Mouse (Mus musculus): ENCODE measurements around the gene Snx11. TPM values are rescaled to one million over a fixed set of nuclear protein-coding genes. Genes with fewer than 3 reads are reported as not detected.

Gene Snx11
- total RNA-seq, 1 experiment, result 57.6 TPM

GRCm38 (mm10) chr11:96737673-96738471, 39.5 kb downstream of the Snx11 start:
- Histone ChIP-seq H3K4me3 (ENCODE audit: insufficient read depth in 1 of 2, low read depth in 1 of 2, low read length in 2 of 2, poor library complexity in 1 of 2, severe bottlenecking in 1 of 2) (no peak overlapping the region), H3K9ac (ENCODE audit: insufficient read depth, low read depth, low read length, poor library complexity, severe bottlenecking) (no peak overlapping the region), H3K36me3 (ENCODE audit: control insufficient read depth, insufficient read depth, low read length, poor library complexity, severe bottlenecking) (no peaks in the 10 kb centered on the region), H3K27ac (ENCODE audit: insufficient read depth, low read depth, low read length, poor library complexity, severe bottlenecking) (no peak overlapping the region), H3K9me3 (ENCODE audit: control insufficient read depth, insufficient read depth, low read depth, low read length) (no peaks in the 10 kb centered on the region), H3K4me1 (ENCODE audit: control insufficient read depth in 2 of 2, insufficient read depth in 2 of 2, low read length in 2 of 2, poor library complexity in 1 of 2) (peaks cover 5 to 6% of the 10 kb centered on the region in 2 experiments; a peak in 1 of 4 replicates)
- no peak for DNase-seq (ENCODE audit: low read depth, low spot score)
- in situ Hi-C loops (cut with MboI; ENCODE audit: low sequenced_read_pairs in 2 of 2, unreplicated experiment in 2 of 2), result no loop called here
- TF ChIP-seq ZC3H11A (IDR thresholded peaks at IDR 0.05; ENCODE audit: borderline replicate concordance, low read depth, low read length), result no peak
- no peak for TF ChIP-seq ZNF384 (IDR thresholded peaks at IDR 0.05; ENCODE audit: low read depth, low read length)
- TF ChIP-seq CHD2 (IDR thresholded peaks at IDR 0.05; ENCODE audit: low read depth, low read length), result no peak
- no peak for TF ChIP-seq MAFK (IDR thresholded peaks at IDR 0.05; ENCODE audit: insufficient read depth, low read depth, low read length)
- no peak for TF ChIP-seq HCFC1 (IDR thresholded peaks at IDR 0.05; ENCODE audit: borderline replicate concordance, insufficient read depth, low read length)

- in situ Hi-C loops (cut with MboI; ENCODE audit: low sequenced_read_pairs in 2 of 2, unreplicated experiment in 2 of 2), result no loop called here
- no peak for DNase-seq (ENCODE audit: low read depth, low spot score)
- H3K4me1 ChIP-seq (ENCODE audit: control insufficient read depth in 2 of 2, insufficient read depth in 2 of 2, low read length in 2 of 2, poor library complexity in 1 of 2), result peaks cover 1 to 6% of the 10 kb centered on the region in 2 experiments; a peak in 1 of 4 replicates
- H3K9me3 ChIP-seq (ENCODE audit: control insufficient read depth, insufficient read depth, low read depth, low read length), result no peaks in the 10 kb centered on the region
- TF ChIP-seq ZC3H11A (IDR thresholded peaks at IDR 0.05; ENCODE audit: borderline replicate concordance, low read depth, low read length), result no peak
- H3K36me3 ChIP-seq (ENCODE audit: control insufficient read depth, insufficient read depth, low read length, poor library complexity, severe bottlenecking), result no peaks in the 10 kb centered on the region
- peak overlapping the region; percentile 30 to 56; a peak in 3 of 4 replicates for H3K4me3 ChIP-seq (ENCODE audit: insufficient read depth in 1 of 2, low read depth in 1 of 2, low read length in 2 of 2, poor library complexity in 1 of 2, severe bottlenecking in 1 of 2)
- no peak overlapping the region for H3K9ac ChIP-seq (ENCODE audit: insufficient read depth, low read depth, low read length, poor library complexity, severe bottlenecking)
- H3K27ac ChIP-seq (ENCODE audit: insufficient read depth, low read depth, low read length, poor library complexity, severe bottlenecking), result no peak overlapping the region
Observed at GRCm38 (mm10) chr11:96736361-96736760, 41.0 kb downstream of the Snx11 start.

GRCm38 (mm10) chr11:96735908-96736307, 41.5 kb downstream of the Snx11 start:
- Histone ChIP-seq H3K9ac (ENCODE audit: insufficient read depth, low read depth, low read length, poor library complexity, severe bottlenecking) (peak overlapping the region; percentile 39; the same call in 1 of the 2 replicates), H3K4me1 (ENCODE audit: control insufficient read depth in 2 of 2, insufficient read depth in 2 of 2, low read length in 2 of 2, poor library complexity in 1 of 2) (peaks cover under 1 to 4% of the 10 kb centered on the region in 2 experiments; a peak in 1 of 4 replicates), H3K27ac (ENCODE audit: insufficient read depth, low read depth, low read length, poor library complexity, severe bottlenecking) (no peak overlapping the region), H3K4me3 (ENCODE audit: insufficient read depth in 1 of 2, low read depth in 1 of 2, low read length in 2 of 2, poor library complexity in 1 of 2, severe bottlenecking in 1 of 2) (peak overlapping the region; percentile 30 to 56; a peak in 3 of 4 replicates), H3K36me3 (ENCODE audit: control insufficient read depth, insufficient read depth, low read length, poor library complexity, severe bottlenecking) (no peaks in the 10 kb centered on the region), H3K9me3 (ENCODE audit: control insufficient read depth, insufficient read depth, low read depth, low read length) (no peaks in the 10 kb centered on the region)
- TF ChIP-seq ZNF384 (IDR thresholded peaks at IDR 0.05; ENCODE audit: low read depth, low read length), result no peak
- peak; percentile 7; the same call in 1 of the 2 replicates for TF ChIP-seq ZC3H11A (IDR thresholded peaks at IDR 0.05; ENCODE audit: borderline replicate concordance, low read depth, low read length)
- DNase-seq (ENCODE audit: low read depth, low spot score), result peak; percentile 65
- in situ Hi-C loops (cut with MboI; ENCODE audit: low sequenced_read_pairs in 2 of 2, unreplicated experiment in 2 of 2), result no loop called here

- no peaks in the 10 kb centered on the region for H3K36me3 ChIP-seq (ENCODE audit: control insufficient read depth, insufficient read depth, low read length, poor library complexity, severe bottlenecking)
- peaks cover 0 to 4% of the 10 kb centered on the region in 2 experiments; a peak in 2 of 4 replicates for H3K4me1 ChIP-seq (ENCODE audit: control insufficient read depth in 2 of 2, insufficient read depth in 2 of 2, low read length in 2 of 2, poor library complexity in 1 of 2)
- H3K27ac ChIP-seq (ENCODE audit: insufficient read depth, low read depth, low read length, poor library complexity, severe bottlenecking), result no peak overlapping the region
- H3K9me3 ChIP-seq (ENCODE audit: control insufficient read depth, insufficient read depth, low read depth, low read length), result no peaks in the 10 kb centered on the region
- in situ Hi-C loops (cut with MboI; ENCODE audit: low sequenced_read_pairs in 2 of 2, unreplicated experiment in 2 of 2), result no loop called here
- no peak overlapping the region for H3K4me3 ChIP-seq (ENCODE audit: insufficient read depth in 1 of 2, low read depth in 1 of 2, low read length in 2 of 2, poor library complexity in 1 of 2, severe bottlenecking in 1 of 2)
- no peak for TF ChIP-seq MAFK (IDR thresholded peaks at IDR 0.05; ENCODE audit: insufficient read depth, low read depth, low read length)
- TF ChIP-seq ZC3H11A (IDR thresholded peaks at IDR 0.05; ENCODE audit: borderline replicate concordance, low read depth, low read length), result no peak
- TF ChIP-seq CHD2 (IDR thresholded peaks at IDR 0.05; ENCODE audit: low read depth, low read length), result no peak
- no peak for DNase-seq (ENCODE audit: low read depth, low spot score)
- H3K9ac ChIP-seq (ENCODE audit: insufficient read depth, low read depth, low read length, poor library complexity, severe bottlenecking), result no peak overlapping the region
Observed at GRCm38 (mm10) chr11:96732657-96733056, 44.7 kb downstream of the Snx11 start.

- no peak overlapping the region for H3K27ac ChIP-seq (ENCODE audit: insufficient read depth, low read depth, low read length, poor library complexity, severe bottlenecking)
- H3K9me3 ChIP-seq (ENCODE audit: control insufficient read depth, insufficient read depth, low read depth, low read length), result no peaks in the 10 kb centered on the region
- H3K4me3 ChIP-seq (ENCODE audit: insufficient read depth in 1 of 2, low read depth in 1 of 2, low read length in 2 of 2, poor library complexity in 1 of 2, severe bottlenecking in 1 of 2), result no peak overlapping the region
- in situ Hi-C loops (cut with MboI; ENCODE audit: low sequenced_read_pairs in 2 of 2, unreplicated experiment in 2 of 2), result no loop called here
- no peak overlapping the region for H3K9ac ChIP-seq (ENCODE audit: insufficient read depth, low read depth, low read length, poor library complexity, severe bottlenecking)
- no peak for DNase-seq (ENCODE audit: low read depth, low spot score)
- TF ChIP-seq MAFK (IDR thresholded peaks at IDR 0.05; ENCODE audit: insufficient read depth, low read depth, low read length) (no peak), CHD2 (IDR thresholded peaks at IDR 0.05; ENCODE audit: low read depth, low read length) (no peak)
- H3K4me1 ChIP-seq (ENCODE audit: control insufficient read depth in 2 of 2, insufficient read depth in 2 of 2, low read length in 2 of 2, poor library complexity in 1 of 2), result peaks cover 3 to 9% of the 10 kb centered on the region in 2 experiments; a peak in 2 of 4 replicates
- H3K36me3 ChIP-seq (ENCODE audit: control insufficient read depth, insufficient read depth, low read length, poor library complexity, severe bottlenecking), result no peaks in the 10 kb centered on the region
Observed at GRCm38 (mm10) chr11:96730327-96730726, 47.0 kb downstream of the Snx11 start.

All from ES-E14 (cell line).